Mouse (Mus musculus): ENCODE results near the gene Dhx37. TPM values are rescaled to one million over a fixed set of nuclear protein-coding genes. Genes with fewer than 3 reads are reported as not detected.
"Not testable (repeated sequence)": the region's sequence is repeated elsewhere in the genome, so short reads cannot be mapped to it uniquely, and the experiment has no call there.

The Dhx37 gene
- polyA plus RNA-seq, 1 experiment, result 19.5 TPM

DNA sequence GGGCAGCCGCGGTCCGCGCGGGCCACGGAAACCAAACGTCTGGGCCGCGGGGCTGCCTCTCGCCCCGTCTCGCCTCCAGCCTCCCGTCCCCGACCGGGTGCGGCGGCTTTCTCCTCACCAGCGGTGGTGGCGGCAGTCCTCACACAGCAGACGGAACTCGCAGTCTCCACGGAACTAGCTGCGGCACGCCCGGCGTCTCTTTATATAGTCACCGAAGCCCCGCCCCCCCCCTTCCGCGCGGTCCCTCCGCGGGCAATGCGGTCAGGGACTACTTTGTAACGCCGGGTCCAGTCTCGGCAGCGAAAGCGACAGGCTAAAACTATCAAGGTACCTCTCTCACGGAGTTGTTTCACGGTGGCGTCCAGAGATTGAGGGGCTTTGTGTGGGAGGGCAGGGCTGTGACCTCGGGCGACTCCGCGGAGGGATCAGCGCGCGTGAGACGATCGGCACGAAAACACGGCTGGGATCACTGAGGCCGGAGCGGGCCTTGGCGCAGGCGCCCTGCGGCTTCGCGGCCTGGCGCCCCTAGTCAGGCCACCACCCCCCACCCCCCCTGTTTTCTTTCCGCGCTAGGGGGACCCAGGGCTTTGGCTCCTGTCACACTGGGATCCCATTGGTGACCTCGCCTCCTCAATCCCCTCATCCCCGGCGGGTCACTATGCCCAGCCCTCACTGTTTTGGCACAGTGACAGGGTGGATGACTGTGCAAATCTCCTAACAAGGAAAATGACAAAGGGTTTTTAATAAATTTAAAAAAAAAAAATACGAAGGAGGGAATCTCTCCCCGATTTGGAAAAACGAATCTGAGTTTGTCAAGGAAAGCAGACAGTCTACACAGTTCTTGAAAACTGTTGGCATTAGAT, 44.1 kb downstream of the Dhx37 start, which contains the start of gene Ubc:
TSS of gene Ubc (minus strand) at position 624 of the 863 bp plus-strand sequence.
- Histone ChIP-seq H3K4me1 (ENCODE audit: control insufficient read depth, insufficient read depth, low read length) (peaks cover 17% of the 10 kb centered on the region), H3K4me3 (ENCODE audit: control insufficient read depth, low read depth, low read length) (peak within 1 kb of the TSS; percentile 97), H3K36me3 (ENCODE audit: control insufficient read depth, insufficient read depth, low read length) (peaks cover 2% of the 10 kb centered on the region), H3K27me3 (ENCODE audit: control insufficient read depth, insufficient read depth, low read length) (no peaks in the 10 kb centered on the region), H3K27ac (ENCODE audit: control insufficient read depth, insufficient read depth, low read depth, low read length) (peak within 1 kb of the TSS; percentile 100)
- peak; percentile 99 for TF ChIP-seq POLR2A (IDR thresholded peaks at IDR 0.05; ENCODE audit: control insufficient read depth, low read depth, low read length)
- TF ChIP-seq CTCF (IDR thresholded peaks at IDR 0.05; ENCODE audit: control insufficient read depth, insufficient read depth, insufficient replicate concordance, low read depth, low read length), result no peak

DNA sequence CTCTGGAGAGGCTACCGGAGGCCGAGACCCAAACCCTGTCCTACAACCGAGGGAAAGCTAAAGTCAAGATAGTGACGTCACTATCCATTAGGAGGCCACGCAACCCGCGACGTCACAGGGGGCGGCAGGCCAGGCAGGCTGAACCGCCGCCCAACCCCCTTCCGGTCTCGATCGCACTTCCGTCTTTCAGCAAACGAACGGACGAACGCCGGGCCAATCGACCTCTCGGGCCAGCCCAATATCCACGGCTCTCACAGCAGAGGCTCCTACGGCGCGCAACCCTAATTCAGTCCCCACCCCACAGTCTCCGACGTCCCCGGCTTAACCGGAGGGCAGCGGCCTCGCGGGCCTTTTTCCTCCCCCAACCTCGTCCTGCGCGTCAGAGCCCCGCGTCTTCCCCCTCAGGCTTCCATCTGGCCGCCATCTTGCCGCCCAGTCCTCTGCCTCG, 44.8 kb downstream of the Dhx37 start, which contains the start of gene Gm10382:
TSS of gene Gm10382 (plus strand) at position 192 of the 448 bp plus-strand sequence.
- Histone ChIP-seq H3K27me3 (ENCODE audit: control insufficient read depth, insufficient read depth, low read length) (no peaks in the 10 kb centered on the region), H3K4me3 (ENCODE audit: control insufficient read depth, low read depth, low read length) (peak within 1 kb of the TSS; percentile 97), H3K4me1 (ENCODE audit: control insufficient read depth, insufficient read depth, low read length) (peaks cover 12% of the 10 kb centered on the region), H3K27ac (ENCODE audit: control insufficient read depth, insufficient read depth, low read depth, low read length) (peak within 1 kb of the TSS; percentile 100), H3K36me3 (ENCODE audit: control insufficient read depth, insufficient read depth, low read length) (peaks cover 2% of the 10 kb centered on the region)
- TF ChIP-seq POLR2A (IDR thresholded peaks at IDR 0.05; ENCODE audit: control insufficient read depth, low read depth, low read length) (no peak; the same call in 1 of the 2 replicates), CTCF (IDR thresholded peaks at IDR 0.05; ENCODE audit: control insufficient read depth, insufficient read depth, insufficient replicate concordance, low read depth, low read length) (no peak)

GRCm38 (mm10) chr5:125388358-125389092, 45.4 kb downstream of the Dhx37 start:
- Histone ChIP-seq H3K36me3 (ENCODE audit: control insufficient read depth, insufficient read depth, low read length) (peaks cover 2% of the 10 kb centered on the region), H3K27me3 (ENCODE audit: control insufficient read depth, insufficient read depth, low read length) (no peaks in the 10 kb centered on the region), H3K4me3 (ENCODE audit: control insufficient read depth, low read depth, low read length) (peak overlapping the region; percentile 97), H3K4me1 (ENCODE audit: control insufficient read depth, insufficient read depth, low read length) (peaks cover 9% of the 10 kb centered on the region), H3K27ac (ENCODE audit: control insufficient read depth, insufficient read depth, low read depth, low read length) (peak overlapping the region; percentile 100)
- TF ChIP-seq CTCF (IDR thresholded peaks at IDR 0.05; ENCODE audit: control insufficient read depth, insufficient read depth, insufficient replicate concordance, low read depth, low read length), result no peak
- TF ChIP-seq POLR2A (IDR thresholded peaks at IDR 0.05; ENCODE audit: control insufficient read depth, low read depth, low read length), result no peak

- H3K36me3 ChIP-seq (ENCODE audit: control insufficient read depth, insufficient read depth, low read length); H3K27me3 ChIP-seq (ENCODE audit: control insufficient read depth, insufficient read depth, low read length); H3K4me1 ChIP-seq (ENCODE audit: control insufficient read depth, insufficient read depth, low read length); H3K27ac ChIP-seq (ENCODE audit: control insufficient read depth, insufficient read depth, low read depth, low read length): not testable (repeated sequence)
- H3K4me3 ChIP-seq (ENCODE audit: control insufficient read depth, low read depth, low read length), result peak overlapping the region; percentile 15; the same call in 1 of the 2 replicates
Measured at GRCm38 (mm10) chr5:125387295-125387694, 46.6 kb downstream of the Dhx37 start.

GRCm38 (mm10) chr5:125385215-125385940, 48.5 kb downstream of the Dhx37 start:
- Histone ChIP-seq H3K27ac (ENCODE audit: control insufficient read depth, insufficient read depth, low read depth, low read length) (no peak overlapping the region), H3K4me1 (ENCODE audit: control insufficient read depth, insufficient read depth, low read length) (no peaks in the 10 kb centered on the region), H3K27me3 (ENCODE audit: control insufficient read depth, insufficient read depth, low read length) (no peaks in the 10 kb centered on the region), H3K4me3 (ENCODE audit: control insufficient read depth, low read depth, low read length) (no peak overlapping the region), H3K36me3 (ENCODE audit: control insufficient read depth, insufficient read depth, low read length) (peaks cover 2% of the 10 kb centered on the region)
- TF ChIP-seq CTCF (IDR thresholded peaks at IDR 0.05; ENCODE audit: control insufficient read depth, insufficient read depth, insufficient replicate concordance, low read depth, low read length) (no peak), POLR2A (IDR thresholded peaks at IDR 0.05; ENCODE audit: control insufficient read depth, low read depth, low read length) (no peak)

DNA sequence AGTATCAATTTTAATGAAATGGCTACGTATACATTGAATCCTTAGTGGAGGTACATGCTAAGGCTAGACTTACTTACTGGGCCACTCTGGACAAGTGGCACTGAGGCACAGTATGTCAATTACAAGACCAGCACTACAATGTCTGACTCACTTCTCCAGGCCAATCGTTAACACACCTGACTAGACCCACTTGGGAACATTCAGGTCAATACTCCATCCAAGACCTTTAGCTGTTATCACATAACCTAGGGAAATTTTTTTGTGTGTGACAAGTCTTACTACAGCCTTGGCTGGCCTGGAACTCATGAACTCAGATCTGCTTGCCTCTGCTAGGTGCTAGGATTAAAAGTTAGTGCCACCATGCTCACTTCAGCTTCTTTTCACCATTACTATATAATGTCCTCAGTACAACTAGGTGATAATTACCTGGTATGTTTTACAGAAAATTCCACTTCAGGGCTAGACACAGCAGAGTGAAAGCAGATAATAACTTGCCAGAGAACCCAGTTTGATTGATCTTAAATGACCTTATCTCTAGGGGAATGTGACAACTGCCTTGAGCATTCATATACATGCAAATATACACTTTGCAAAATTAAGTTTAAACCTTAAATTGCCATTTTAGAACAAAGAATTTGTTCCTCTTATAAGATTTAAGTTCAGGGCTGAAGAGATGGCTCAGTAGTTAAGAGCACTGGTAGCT, 49.3 kb downstream of the Dhx37 start:
- H3K27me3 ChIP-seq (ENCODE audit: control insufficient read depth, insufficient read depth, low read length), result no peaks in the 10 kb centered on the region
- peaks cover 2% of the 10 kb centered on the region for H3K36me3 ChIP-seq (ENCODE audit: control insufficient read depth, insufficient read depth, low read length)
- TF ChIP-seq CTCF (IDR thresholded peaks at IDR 0.05; ENCODE audit: control insufficient read depth, insufficient read depth, insufficient replicate concordance, low read depth, low read length) (no peak), POLR2A (IDR thresholded peaks at IDR 0.05; ENCODE audit: control insufficient read depth, low read depth, low read length) (no peak)
- H3K4me1 ChIP-seq (ENCODE audit: control insufficient read depth, insufficient read depth, low read length), result no peaks in the 10 kb centered on the region
- H3K4me3 ChIP-seq (ENCODE audit: control insufficient read depth, low read depth, low read length), result no peak overlapping the region
- no peak overlapping the region for H3K27ac ChIP-seq (ENCODE audit: control insufficient read depth, insufficient read depth, low read depth, low read length)

Measured in testis, adult 2 months (tissue).